Mouse (Mus musculus): ENCODE results near the gene Agpat2. TPM values are rescaled to one million over a fixed set of nuclear protein-coding genes. Genes with fewer than 3 reads are reported as not detected.

Agpat2 gene
- polyA plus RNA-seq, 1 experiment = 31.3 TPM

DNA sequence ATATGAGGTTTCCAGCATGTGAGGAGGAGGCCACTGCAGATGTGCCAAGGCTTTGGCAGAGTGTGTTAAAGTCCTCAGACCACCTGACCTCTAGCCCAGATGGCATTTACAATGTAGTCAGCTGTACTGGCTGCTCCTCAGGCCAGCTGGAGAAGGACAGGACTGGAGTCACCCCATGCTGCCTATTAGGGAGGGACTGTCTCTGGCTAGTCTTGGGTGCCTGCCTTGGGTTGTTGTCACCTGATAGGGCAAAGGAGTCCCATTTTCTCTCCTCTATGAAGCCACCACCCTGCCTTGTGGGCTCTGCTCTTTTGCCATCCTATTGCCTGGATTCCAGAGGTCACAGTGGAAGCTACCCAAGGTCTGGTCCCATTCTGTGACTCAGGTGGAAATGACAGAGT, 5.0 kb upstream of the Agpat2 start:
- H3ac ChIP-seq (ENCODE audit: control insufficient read depth, insufficient read length) = no peak overlapping the region
- H3K79me2 ChIP-seq (ENCODE audit: control insufficient read depth, insufficient read depth) = no peaks in the 10 kb centered on the region
- H3K36me3 ChIP-seq (ENCODE audit: control insufficient read depth, insufficient read depth) = no peaks in the 10 kb centered on the region
- TF ChIP-seq MAX (IDR thresholded peaks at IDR 0.05; ENCODE audit: low read depth) = no peak
- peak in 2 of 3 experiments; percentile 2 to 58 for TF ChIP-seq MYOG (IDR thresholded peaks at IDR 0.05; ENCODE audit: control insufficient read depth in 1 of 3, insufficient read depth in 1 of 3, insufficient read length in 2 of 3, low read depth in 2 of 3)
- no peak for TF ChIP-seq E2F4 (IDR thresholded peaks at IDR 0.05; ENCODE audit: insufficient read depth)
- TF ChIP-seq USF1 (IDR thresholded peaks at IDR 0.05; ENCODE audit: low read depth) = no peak
- no peak for TF ChIP-seq CEBPB (IDR thresholded peaks at IDR 0.05; ENCODE audit: insufficient read depth, poor library complexity, severe bottlenecking)
- no peak for TF ChIP-seq TCF3 (IDR thresholded peaks at IDR 0.05; ENCODE audit: insufficient read length, low read depth)
- TF ChIP-seq MYOD1 (IDR thresholded peaks at IDR 0.05; ENCODE audit: control insufficient read depth in 1 of 3, insufficient read length in 2 of 3, low read depth in 2 of 3) = peak in 1 of 3 experiments; percentile 70
- TF ChIP-seq POLR2AphosphoS2 (IDR thresholded peaks at IDR 0.05; ENCODE audit: insufficient read length, low read depth) = no peak
- peak; percentile 10 for TF ChIP-seq TCF12 (IDR thresholded peaks at IDR 0.05; ENCODE audit: insufficient read depth, poor library complexity, severe bottlenecking)
- TF ChIP-seq POLR2A (IDR thresholded peaks at IDR 0.05; ENCODE audit: insufficient read length, low read depth) = no peak
- TF ChIP-seq REST (IDR thresholded peaks at IDR 0.05; ENCODE audit: insufficient read depth, insufficient read length) = no peak
- TF ChIP-seq SRF (IDR thresholded peaks at IDR 0.05; ENCODE audit: control insufficient read depth, insufficient read length, low read depth) = no peak
- no peak overlapping the region for H3K4me2 ChIP-seq (ENCODE audit: low read depth)
- no peaks in the 10 kb centered on the region for H3K27me3 ChIP-seq (ENCODE audit: control insufficient read depth, insufficient read depth, insufficient read length)
- H3K4me3 ChIP-seq = no peak overlapping the region

DNA sequence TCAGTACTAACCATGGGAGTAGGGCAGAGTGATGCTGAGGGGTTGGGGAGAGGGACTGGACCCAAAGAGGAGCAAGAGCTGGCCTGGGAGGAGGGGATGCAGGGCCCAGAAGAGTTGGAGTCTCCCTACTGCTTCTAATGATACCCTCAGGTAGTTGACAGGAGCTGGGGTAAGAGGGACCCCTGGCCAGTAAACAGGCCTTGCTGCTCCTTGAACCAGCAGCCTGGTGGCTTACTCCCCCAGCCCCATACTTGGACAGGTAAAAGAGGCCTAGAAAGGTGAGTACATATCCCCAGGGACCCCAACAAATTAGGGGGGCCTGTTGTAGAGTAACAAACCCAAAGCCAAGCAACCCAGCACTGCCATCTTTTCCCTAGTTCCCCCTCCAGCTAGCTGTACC, 4.6 kb upstream of the Agpat2 start:
- Histone ChIP-seq H3K4me2 (ENCODE audit: low read depth) (no peak overlapping the region), H3ac (ENCODE audit: control insufficient read depth, insufficient read length) (no peak overlapping the region), H3K27me3 (ENCODE audit: control insufficient read depth, insufficient read depth, insufficient read length) (no peaks in the 10 kb centered on the region), H3K36me3 (ENCODE audit: control insufficient read depth, insufficient read depth) (no peaks in the 10 kb centered on the region), H3K79me2 (ENCODE audit: control insufficient read depth, insufficient read depth) (no peaks in the 10 kb centered on the region), H3K4me3 (no peak overlapping the region)
- TF ChIP-seq TCF12 (IDR thresholded peaks at IDR 0.05; ENCODE audit: insufficient read depth, poor library complexity, severe bottlenecking) (no peak), MYOD1 (IDR thresholded peaks at IDR 0.05; ENCODE audit: control insufficient read depth in 1 of 3, insufficient read length in 2 of 3, low read depth in 2 of 3) (no peak), REST (IDR thresholded peaks at IDR 0.05; ENCODE audit: insufficient read depth, insufficient read length) (no peak), TCF3 (IDR thresholded peaks at IDR 0.05; ENCODE audit: insufficient read length, low read depth) (no peak), USF1 (IDR thresholded peaks at IDR 0.05; ENCODE audit: low read depth) (no peak), POLR2A (IDR thresholded peaks at IDR 0.05; ENCODE audit: insufficient read length, low read depth) (no peak), SRF (IDR thresholded peaks at IDR 0.05; ENCODE audit: control insufficient read depth, insufficient read length, low read depth) (no peak), MAX (IDR thresholded peaks at IDR 0.05; ENCODE audit: low read depth) (no peak), E2F4 (IDR thresholded peaks at IDR 0.05; ENCODE audit: insufficient read depth) (no peak), POLR2AphosphoS2 (IDR thresholded peaks at IDR 0.05; ENCODE audit: insufficient read length, low read depth) (no peak), MYOG (IDR thresholded peaks at IDR 0.05; ENCODE audit: control insufficient read depth in 1 of 3, insufficient read depth in 1 of 3, insufficient read length in 2 of 3, low read depth in 2 of 3) (no peak), CEBPB (IDR thresholded peaks at IDR 0.05; ENCODE audit: insufficient read depth, poor library complexity, severe bottlenecking) (no peak)

DNA sequence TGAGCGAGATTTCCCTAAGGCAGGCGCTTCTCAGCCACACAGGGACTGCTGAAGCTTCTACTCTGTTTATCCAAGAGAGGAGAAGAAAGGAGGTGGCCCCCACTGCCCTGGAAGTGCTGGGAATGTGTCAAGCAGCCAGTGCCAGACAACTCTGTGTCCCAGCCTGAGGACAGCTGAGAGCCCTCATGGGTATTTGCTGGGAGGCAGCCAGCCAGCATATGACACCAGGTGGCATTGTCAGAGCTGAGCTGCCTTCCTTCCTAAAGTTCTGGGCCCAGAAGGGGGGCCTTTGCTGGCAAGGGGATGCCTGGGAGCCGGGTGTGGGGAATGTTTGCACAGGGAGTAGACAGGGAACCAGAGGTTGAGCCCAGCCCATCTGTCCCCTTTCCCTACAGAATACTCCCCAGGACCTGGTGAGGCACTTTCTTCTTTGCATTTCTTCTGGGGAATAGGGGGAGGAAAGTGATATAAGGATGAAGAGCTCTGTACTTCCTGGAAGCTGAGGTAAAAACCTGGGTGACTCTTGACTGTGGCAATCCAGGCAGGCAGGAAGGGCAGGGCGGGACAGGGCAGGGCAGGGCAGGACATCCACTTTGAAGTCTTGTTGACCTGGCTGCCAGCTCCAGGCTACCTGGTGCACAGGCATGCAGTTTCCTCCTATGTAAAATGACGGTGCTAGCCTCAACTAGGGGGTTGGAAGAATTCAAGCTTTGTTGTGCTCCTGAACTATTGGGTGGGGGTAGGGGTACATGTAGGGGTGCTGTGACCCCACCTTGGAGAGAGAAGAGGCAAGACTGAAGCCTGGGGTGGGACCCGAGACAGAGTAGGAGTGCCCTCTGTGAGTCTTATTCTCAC, 3.1 kb upstream of the Agpat2 start:
- H3K4me2 ChIP-seq (ENCODE audit: low read depth) = no peak overlapping the region
- H3K36me3 ChIP-seq (ENCODE audit: control insufficient read depth, insufficient read depth) = no peaks in the 10 kb centered on the region
- H3K27me3 ChIP-seq (ENCODE audit: control insufficient read depth, insufficient read depth, insufficient read length) = no peaks in the 10 kb centered on the region
- TF ChIP-seq MYOG (IDR thresholded peaks at IDR 0.05; ENCODE audit: control insufficient read depth in 1 of 3, insufficient read depth in 1 of 3, insufficient read length in 2 of 3, low read depth in 2 of 3) (peak in 2 of 3 experiments; percentile 66 to 86), MYOD1 (IDR thresholded peaks at IDR 0.05; ENCODE audit: control insufficient read depth in 1 of 3, insufficient read length in 2 of 3, low read depth in 2 of 3) (peak in 2 of 3 experiments; percentile 5 to 80), POLR2AphosphoS2 (IDR thresholded peaks at IDR 0.05; ENCODE audit: insufficient read length, low read depth) (no peak), TCF3 (IDR thresholded peaks at IDR 0.05; ENCODE audit: insufficient read length, low read depth) (peak; percentile 52)
- H3ac ChIP-seq (ENCODE audit: control insufficient read depth, insufficient read length) = no peak overlapping the region
- H3K4me3 ChIP-seq = no peak overlapping the region
- H3K79me2 ChIP-seq (ENCODE audit: control insufficient read depth, insufficient read depth) = no peaks in the 10 kb centered on the region

DNA sequence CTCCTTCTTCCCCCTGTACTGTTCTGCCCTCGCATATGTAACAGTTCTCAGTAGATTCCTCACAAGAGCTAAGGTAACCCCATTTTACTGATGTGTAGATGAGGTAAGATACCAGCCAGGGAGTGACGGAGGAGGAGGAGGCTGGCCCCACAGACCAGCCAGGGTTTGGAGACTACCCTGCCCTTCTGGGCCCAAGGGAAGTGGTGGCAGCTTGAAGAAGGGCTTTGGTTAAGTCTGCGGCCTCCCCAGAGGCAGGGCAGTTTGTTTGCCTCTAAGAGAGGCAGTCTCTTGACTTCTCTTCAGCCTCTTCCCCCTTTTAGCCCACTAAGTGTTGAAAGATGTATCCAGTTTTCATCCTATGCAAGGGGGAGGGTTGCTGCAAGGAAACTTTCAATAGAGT, 2.4 kb upstream of the Agpat2 start:
- H3K4me2 ChIP-seq (ENCODE audit: low read depth) = no peak overlapping the region
- no peak overlapping the region for H3K4me3 ChIP-seq
- no peaks in the 10 kb centered on the region for H3K79me2 ChIP-seq (ENCODE audit: control insufficient read depth, insufficient read depth)
- TF ChIP-seq MAX (IDR thresholded peaks at IDR 0.05; ENCODE audit: low read depth) = no peak
- no peak for TF ChIP-seq POLR2AphosphoS2 (IDR thresholded peaks at IDR 0.05; ENCODE audit: insufficient read length, low read depth)
- TF ChIP-seq SRF (IDR thresholded peaks at IDR 0.05; ENCODE audit: control insufficient read depth, insufficient read length, low read depth) = no peak
- H3K27me3 ChIP-seq (ENCODE audit: control insufficient read depth, insufficient read depth, insufficient read length) = no peaks in the 10 kb centered on the region
- H3ac ChIP-seq (ENCODE audit: control insufficient read depth, insufficient read length) = no peak overlapping the region
- no peaks in the 10 kb centered on the region for H3K36me3 ChIP-seq (ENCODE audit: control insufficient read depth, insufficient read depth)

DNA sequence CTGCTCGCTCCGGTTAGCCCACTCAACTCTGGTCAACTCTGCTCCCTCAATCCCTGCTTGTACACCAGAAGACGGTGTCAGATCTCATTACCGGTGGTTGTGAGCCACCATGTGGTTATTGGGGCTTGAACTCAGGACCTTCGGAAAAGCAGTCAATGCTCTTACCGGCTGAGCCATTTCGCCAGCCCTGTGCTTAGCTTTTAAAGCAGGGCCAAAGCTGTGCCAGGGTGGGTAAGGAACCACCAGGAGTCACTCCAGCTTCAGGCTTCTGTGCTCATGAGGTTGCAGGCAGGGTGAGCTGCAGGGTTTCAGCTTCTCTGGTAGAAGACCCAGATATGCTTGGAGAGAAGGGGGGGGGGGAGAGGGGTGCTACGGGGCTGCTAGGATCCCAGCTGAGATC, 1.1 kb upstream of the Agpat2 start:
- Histone ChIP-seq H3K4me2 (ENCODE audit: low read depth) (no peak overlapping the region), H3K27me3 (ENCODE audit: control insufficient read depth, insufficient read depth, insufficient read length) (no peaks in the 10 kb centered on the region), H3ac (ENCODE audit: control insufficient read depth, insufficient read length) (no peak overlapping the region), H3K4me3 (no peak overlapping the region), H3K36me3 (ENCODE audit: control insufficient read depth, insufficient read depth) (no peaks in the 10 kb centered on the region), H3K79me2 (ENCODE audit: control insufficient read depth, insufficient read depth) (no peaks in the 10 kb centered on the region)
- TF ChIP-seq SRF (IDR thresholded peaks at IDR 0.05; ENCODE audit: control insufficient read depth, insufficient read length, low read depth) = no peak
- no peak for TF ChIP-seq E2F4 (IDR thresholded peaks at IDR 0.05; ENCODE audit: insufficient read depth)
- no peak for TF ChIP-seq TCF12 (IDR thresholded peaks at IDR 0.05; ENCODE audit: insufficient read depth, poor library complexity, severe bottlenecking)
- TF ChIP-seq TCF3 (IDR thresholded peaks at IDR 0.05; ENCODE audit: insufficient read length, low read depth) = no peak
- TF ChIP-seq POLR2A (IDR thresholded peaks at IDR 0.05; ENCODE audit: insufficient read length, low read depth) = no peak
- TF ChIP-seq REST (IDR thresholded peaks at IDR 0.05; ENCODE audit: insufficient read depth, insufficient read length) = no peak
- TF ChIP-seq USF1 (IDR thresholded peaks at IDR 0.05; ENCODE audit: low read depth) = no peak
- no peak for TF ChIP-seq CEBPB (IDR thresholded peaks at IDR 0.05; ENCODE audit: insufficient read depth, poor library complexity, severe bottlenecking)
- no peak for TF ChIP-seq POLR2AphosphoS2 (IDR thresholded peaks at IDR 0.05; ENCODE audit: insufficient read length, low read depth)
- no peak for TF ChIP-seq MYOD1 (IDR thresholded peaks at IDR 0.05; ENCODE audit: control insufficient read depth in 1 of 3, insufficient read length in 2 of 3, low read depth in 2 of 3)
- no peak for TF ChIP-seq MYOG (IDR thresholded peaks at IDR 0.05; ENCODE audit: control insufficient read depth in 1 of 3, insufficient read depth in 1 of 3, insufficient read length in 2 of 3, low read depth in 2 of 3)
- TF ChIP-seq MAX (IDR thresholded peaks at IDR 0.05; ENCODE audit: low read depth) = no peak
